Mouse (Mus musculus) lung, postnatal 0 days (tissue): ENCODE measurements around the gene Gjd2. TPM values are rescaled to one million over a fixed set of nuclear protein-coding genes. Genes with fewer than 3 reads are reported as not detected.

Experiments
- ATAC-seq: fragments of 200-750 bp; cut with Nextera tagmentation; 2 replicates; pipeline ENCODE4 v1.8.0; 2017; ENCODE audit warnings: moderate library complexity
- DNase-seq: peaks from one replicate; pipeline ENCODE4 v3.0.0-alpha.2; 2016; ENCODE audit warnings: low spot score
- H3K27ac ChIP-seq: fragments of 300-500 bp; sonication (generic); 2 replicates; pipeline ENCODE4 v1.5.1; 2014; ENCODE audit warnings: antibody characterized with exemption, mild to moderate bottlenecking, low read length, mixed read lengths
- H3K27me3 ChIP-seq: fragments of 300-500 bp; sonication (generic); replicated peaks from 2 replicates; pipeline ENCODE4 v1.6.1; 2014; ENCODE audit warnings: low read length, mixed read lengths; ENCODE audit not compliant: insufficient read depth
- H3K36me3 ChIP-seq: fragments of 300-500 bp; sonication (generic); 2 replicates; pipeline ENCODE4 v1.6.1; 2014; ENCODE audit warnings: low read length, mixed read lengths; ENCODE audit not compliant: insufficient read depth
- H3K4me1 ChIP-seq: fragments of 300-500 bp; sonication (generic); 2 replicates; pipeline ENCODE4 v1.6.1; 2014; ENCODE audit warnings: antibody characterized with exemption, low read depth, low read length, mixed read lengths; ENCODE audit not compliant: insufficient read depth
- H3K4me2 ChIP-seq: fragments of 300-500 bp; sonication (generic); replicated peaks from 2 replicates; pipeline ENCODE4 v1.6.1; 2014; ENCODE audit warnings: low read depth, mild to moderate bottlenecking, low read length, moderate library complexity, mixed read lengths
- H3K4me3 ChIP-seq: fragments of 300-500 bp; sonication (generic); 2 replicates; pipeline ENCODE4 v1.5.1; 2014; ENCODE audit warnings: low read depth, low read length
- H3K9ac ChIP-seq: fragments of 300-500 bp; sonication (generic); replicated peaks from 2 replicates; pipeline ENCODE4 v1.6.1; 2014; ENCODE audit warnings: low read depth, mild to moderate bottlenecking
- H3K9me3 ChIP-seq: fragments of 300-500 bp; sonication (generic); 2 replicates; pipeline ENCODE4 v1.6.1; 2016; ENCODE audit warnings: low read length, mixed read lengths
- CTCF ChIP-seq: IDR thresholded peaks from 2 replicates; pipeline ENCODE4 v1.5.1; 2016; ENCODE audit warnings: antibody characterized with exemption, mild to moderate bottlenecking
- EP300 ChIP-seq: IDR thresholded peaks from 2 replicates; pipeline ENCODE4 v1.6.1; 2016; ENCODE audit warnings: antibody characterized with exemption, mild to moderate bottlenecking, control low read depth
- WGBS: fragments of 180-500 bp; shearing (Covaris S2); extraction: QIAGEN DNeasy Blood & Tissue Kit; methylation state at CpG from one replicate; pipeline ENCODE4 v1.1.7; 2014; 5-methylcytosine and 5-hydroxymethylcytosine counted together
- polyA plus RNA-seq: library from polyadenylated mRNA; unstranded; fragments of >200 nt; fragmentation: Nextera tagmentation; extraction: Ambion mirVana; gene quantifications from 2 replicates; pipeline ENCODE4 v1.2.1, GENCODE M21; 2015

The Gjd2 gene
- polyA plus RNA-seq, 1 experiment from 2014 or later = not detected

- no peak for DNase-seq
- H3K27ac ChIP-seq = no peak within 1 kb of the TSS
- 20% methylated on average over 14 of the region's 14 CpGs for WGBS
Observed at GRCm38 (mm10) chr2:114052696-114053598, 39.5 kb upstream of the Gjd2 start, which contains the start of gene Actc1. Gene Actc1 (minus strand): TSS chr2:114053548.

GRCm38 (mm10) chr2:114051871-114052241, 38.4 kb upstream of the Gjd2 start:
- ATAC-seq (no peak), DNase-seq (no peak)
- H3K4me2 ChIP-seq = no peak overlapping the region
- TF ChIP-seq EP300 = no peak
- no peak for TF ChIP-seq CTCF
- no peak overlapping the region for H3K4me3 ChIP-seq
- no peaks in the 10 kb centered on the region for H3K9me3 ChIP-seq
- 85% methylated on average over 14 of the region's 14 CpGs for WGBS
- no peaks in the 10 kb centered on the region for H3K4me1 ChIP-seq
- no peak overlapping the region for H3K27ac ChIP-seq
- H3K27me3 ChIP-seq = no peaks in the 10 kb centered on the region
- no peak overlapping the region for H3K9ac ChIP-seq
- H3K36me3 ChIP-seq = no peaks in the 10 kb centered on the region

More at GRCm38 (mm10) chr2:114052696-114053598, 39.5 kb upstream of the Gjd2 start, which contains the start of gene Actc1:
- peak; percentile 27 for ATAC-seq
- H3K9me3 ChIP-seq = no peaks in the 10 kb centered on the region
- no peaks in the 10 kb centered on the region for H3K36me3 ChIP-seq
- H3K4me1 ChIP-seq = no peaks in the 10 kb centered on the region
- H3K27me3 ChIP-seq = no peaks in the 10 kb centered on the region
- peak within 1 kb of the TSS; percentile 12; the same call in 1 of the 2 replicates for H3K9ac ChIP-seq
- H3K4me2 ChIP-seq = peak within 1 kb of the TSS; percentile 50
- TF ChIP-seq EP300 = no peak
- TF ChIP-seq CTCF = no peak
- peak within 1 kb of the TSS; percentile 8; the same call in 1 of the 2 replicates for H3K4me3 ChIP-seq

GRCm38 (mm10) chr2:114051111-114051870, 37.9 kb upstream of the Gjd2 start:
- H3K9ac ChIP-seq = no peak overlapping the region
- H3K4me2 ChIP-seq = no peak overlapping the region
- ATAC-seq = no peak
- no peak for TF ChIP-seq CTCF
- TF ChIP-seq EP300 = no peak
- H3K36me3 ChIP-seq = no peaks in the 10 kb centered on the region
- H3K4me3 ChIP-seq = no peak overlapping the region
- H3K27me3 ChIP-seq = no peaks in the 10 kb centered on the region
- H3K4me1 ChIP-seq = no peaks in the 10 kb centered on the region
- 88% methylated on average over 7 of the region's 7 CpGs for WGBS
- H3K9me3 ChIP-seq = no peaks in the 10 kb centered on the region
- no peak overlapping the region for H3K27ac ChIP-seq
- no peak for DNase-seq

- Histone ChIP-seq H3K36me3 (no peaks in the 10 kb centered on the region), H3K9me3 (no peaks in the 10 kb centered on the region), H3K27ac (no peak overlapping the region), H3K4me1 (no peaks in the 10 kb centered on the region), H3K4me2 (no peak overlapping the region), H3K27me3 (no peaks in the 10 kb centered on the region), H3K9ac (no peak overlapping the region), H3K4me3 (no peak overlapping the region)
- WGBS = 89% methylated on average over 7 of the region's 7 CpGs
- ATAC-seq = no peak
- DNase-seq = no peak
- TF ChIP-seq CTCF = no peak
- no peak for TF ChIP-seq EP300
Observed at GRCm38 (mm10) chr2:114050150-114050549, 36.7 kb upstream of the Gjd2 start.

DNA sequence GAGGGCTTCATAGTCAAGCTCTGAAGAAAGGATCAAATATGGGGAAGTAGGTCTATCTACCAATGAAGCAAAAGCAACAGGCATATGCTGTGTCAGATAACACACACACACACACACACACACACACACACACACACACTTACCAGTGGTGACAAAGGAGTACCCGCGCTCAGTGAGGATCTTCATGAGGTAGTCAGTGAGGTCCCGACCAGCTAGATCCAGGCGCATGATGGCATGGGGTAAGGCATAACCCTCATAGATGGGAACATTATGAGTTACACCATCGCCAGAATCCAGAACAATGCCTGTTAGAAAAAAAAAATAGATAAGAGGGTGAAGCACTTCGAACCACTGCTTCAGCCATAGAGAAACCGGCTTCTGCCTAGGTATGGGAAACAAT, 36.0 kb upstream of the Gjd2 start:
- Histone ChIP-seq H3K27ac (no peak overlapping the region), H3K4me2 (no peak overlapping the region), H3K9me3 (no peaks in the 10 kb centered on the region), H3K9ac (no peak overlapping the region), H3K4me3 (no peak overlapping the region), H3K27me3 (no peaks in the 10 kb centered on the region), H3K36me3 (no peaks in the 10 kb centered on the region), H3K4me1 (no peaks in the 10 kb centered on the region)
- WGBS = 87% methylated on average over 7 of the region's 7 CpGs
- no peak for TF ChIP-seq CTCF
- no peak for DNase-seq
- no peak for ATAC-seq

DNA sequence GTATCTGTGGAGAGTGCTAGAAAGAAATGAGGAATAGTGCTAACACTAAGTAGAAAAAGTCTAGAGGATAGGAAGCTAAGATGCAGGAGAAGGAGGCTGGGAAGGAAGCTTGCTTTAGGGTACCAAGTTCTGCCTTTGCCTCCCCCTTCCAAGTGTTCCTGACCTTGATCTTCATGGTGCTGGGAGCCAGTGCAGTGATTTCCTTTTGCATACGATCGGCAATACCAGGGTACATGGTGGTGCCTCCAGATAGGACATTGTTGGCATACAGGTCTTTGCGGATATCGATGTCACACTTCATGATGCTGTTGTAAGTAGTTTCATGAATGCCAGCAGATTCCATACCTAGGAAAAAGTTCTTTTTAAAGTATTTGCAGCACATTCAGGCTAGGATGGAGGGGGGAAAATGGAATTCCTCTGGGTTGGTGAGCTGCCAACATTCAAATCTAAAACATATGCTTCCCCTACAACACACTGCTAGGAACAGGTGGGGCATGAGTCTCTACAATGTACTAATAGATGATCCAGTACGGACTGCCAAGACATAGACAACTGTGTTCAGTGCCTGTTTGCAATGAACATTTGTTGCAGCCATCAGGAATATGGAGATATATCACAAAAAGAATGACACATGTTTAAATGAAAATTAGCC, 34.7 kb upstream of the Gjd2 start:
- Histone ChIP-seq H3K9me3 (no peaks in the 10 kb centered on the region), H3K4me2 (no peak overlapping the region), H3K27ac (no peak overlapping the region), H3K4me1 (no peaks in the 10 kb centered on the region), H3K9ac (no peak overlapping the region), H3K27me3 (no peaks in the 10 kb centered on the region), H3K4me3 (no peak overlapping the region), H3K36me3 (no peaks in the 10 kb centered on the region)
- 88% methylated on average over 5 of the region's 5 CpGs for WGBS
- TF ChIP-seq CTCF = no peak
- no peak for TF ChIP-seq EP300
- no peak for ATAC-seq
- DNase-seq = no peak
